ENCODE assay signal across 26 mouse cellular contexts in the genomic region with DNA sequence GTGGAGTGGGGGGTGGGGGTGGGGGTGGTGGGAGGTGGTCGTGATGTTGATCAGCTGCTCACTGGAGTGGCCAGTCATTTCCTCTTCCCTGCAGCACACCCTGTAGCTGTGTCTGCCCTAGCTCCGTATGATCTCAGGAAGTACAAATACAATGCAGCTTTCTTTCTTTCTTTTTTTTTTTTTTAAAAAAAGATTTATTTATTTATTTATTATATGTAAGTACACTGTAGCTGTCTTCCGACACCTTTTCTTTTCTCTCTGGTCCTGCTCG.
DNase-seq lines count a peak whose midpoint lies in the region; ATAC-seq lines count a peak whose summit lies in the region.
"Had no signal": no experiment of that assay in that cellular context is flagged by ENCODE, and none has a peak within 500 bp of the region (broad histone marks: within the 10 kb centered on the region; RNA-seq: fewer than 3 reads in every experiment).

No protein-coding gene starts in this region.

- no peaks in the 10 kb centered on the region for H3K4me1 ChIP-seq in kidney, embryonic 14.5 days (ENCODE audit: control insufficient read depth, insufficient read depth, low read length)
- H3K4me1 ChIP-seq in lung, embryonic 16.5 days (replicated peaks; ENCODE audit: control insufficient read depth, insufficient read depth, low read length): no peaks in the 10 kb centered on the region
- H3K4me1 ChIP-seq in embryonic facial prominence, embryonic 10.5 days: no peaks in the 10 kb centered on the region
- H3K4me1 ChIP-seq: forebrain, embryonic 15.5 days; heart, embryonic 13.5 days; kidney, embryonic 15.5 days had no signal

- H3K4me2 ChIP-seq in kidney, embryonic 14.5 days (replicated peaks; ENCODE audit: low read depth, low read length): no peak overlapping the region
- H3K4me2 ChIP-seq in lung, embryonic 16.5 days (ENCODE audit: low read depth, low read length): no peak overlapping the region
- H3K4me2 ChIP-seq: forebrain, embryonic 15.5 days; heart, embryonic 13.5 days; kidney, embryonic 15.5 days; midbrain, embryonic 11.5 days had no signal

- H3K9me3 ChIP-seq in kidney, embryonic 14.5 days (ENCODE audit: control insufficient read depth, low read length): no peaks in the 10 kb centered on the region
- no peaks in the 10 kb centered on the region for H3K9me3 ChIP-seq in lung, embryonic 16.5 days (ENCODE audit: control insufficient read depth, low read length)
- H3K9me3 ChIP-seq in embryonic facial prominence, embryonic 10.5 days: no peaks in the 10 kb centered on the region
- H3K9me3 ChIP-seq: forebrain, embryonic 15.5 days; heart, embryonic 13.5 days; kidney, embryonic 15.5 days had no signal

- WGBS in kidney, embryonic 14.5 days: 54% methylated on average over 4 of the region's 4 CpGs
- 47% methylated on average over 4 of the region's 4 CpGs for WGBS in lung, embryonic 16.5 days
- 53% methylated on average over 4 of the region's 4 CpGs for WGBS in embryonic facial prominence, embryonic 10.5 days

- H3K4me3 ChIP-seq in kidney, embryonic 14.5 days (ENCODE audit: low read length): no peak overlapping the region
- no peak overlapping the region for H3K4me3 ChIP-seq in lung, embryonic 16.5 days (ENCODE audit: low read length)
- H3K4me3 ChIP-seq in embryonic facial prominence, embryonic 10.5 days: no peak overlapping the region
- H3K4me3 ChIP-seq: forebrain, embryonic 15.5 days; gastrocnemius, adult 2 months; heart, adult 2 months; heart, embryonic 13.5 days; kidney, embryonic 15.5 days had no signal

- H3K36me3 ChIP-seq in kidney, embryonic 14.5 days (ENCODE audit: control insufficient read depth, insufficient read depth, low read length): no peaks in the 10 kb centered on the region
- H3K36me3 ChIP-seq in lung, embryonic 16.5 days (ENCODE audit: control insufficient read depth, insufficient read depth, low read length): no peaks in the 10 kb centered on the region
- no peaks in the 10 kb centered on the region for H3K36me3 ChIP-seq in embryonic facial prominence, embryonic 10.5 days (replicated peaks)
- H3K36me3 ChIP-seq: forebrain, embryonic 15.5 days; heart, embryonic 13.5 days; kidney, embryonic 15.5 days had no signal

- peak; percentile 46; the same call in 1 of the 2 replicates for ATAC-seq in kidney, embryonic 14.5 days (ENCODE audit: low FRiP score, low TSS enrichment)
- ATAC-seq in lung, embryonic 16.5 days (ENCODE audit: low read depth): peak; percentile 77; the same call in 1 of the 2 replicates
- ATAC-seq: forebrain, embryonic 15.5 days; intestine, embryonic 16.5 days; Patski had no signal

- H3K27ac ChIP-seq in kidney, embryonic 14.5 days (ENCODE audit: low read depth, low read length): no peak overlapping the region
- no peak overlapping the region for H3K27ac ChIP-seq in lung, embryonic 16.5 days (ENCODE audit: low read length)
- H3K27ac ChIP-seq in embryonic facial prominence, embryonic 10.5 days (replicated peaks): no peak overlapping the region
- H3K27ac ChIP-seq: forebrain, embryonic 15.5 days; gastrocnemius, adult 2 months; heart, adult 2 months; heart, embryonic 13.5 days; kidney, embryonic 15.5 days; liver, embryonic 14.5 days; macrophage had no signal

- H3K9ac ChIP-seq in kidney, embryonic 14.5 days (ENCODE audit: low read depth, low read length): no peak overlapping the region
- no peak overlapping the region for H3K9ac ChIP-seq in lung, embryonic 16.5 days (ENCODE audit: low read length)
- H3K9ac ChIP-seq: forebrain, embryonic 15.5 days; heart, embryonic 13.5 days; kidney, embryonic 15.5 days; liver, embryonic 14.5 days had no signal

- H3K27me3 ChIP-seq in kidney, embryonic 14.5 days (ENCODE audit: control insufficient read depth, insufficient read depth, low read length): no peaks in the 10 kb centered on the region
- H3K27me3 ChIP-seq in lung, embryonic 16.5 days (ENCODE audit: control insufficient read depth, insufficient read depth, low read depth, low read length): no peaks in the 10 kb centered on the region
- H3K27me3 ChIP-seq in embryonic facial prominence, embryonic 10.5 days (replicated peaks; ENCODE audit: low read depth, poor library complexity, severe bottlenecking): no peaks in the 10 kb centered on the region
- H3K27me3 ChIP-seq: forebrain, embryonic 15.5 days; heart, embryonic 13.5 days; kidney, embryonic 15.5 days had no signal

- DNase-seq in kidney, adult 18-20 months: no peak
- no peak for DNase-seq in lung, adult 18-20 months
- DNase-seq in ES-CJ7 (ENCODE audit: low read depth, low spot score): peak; percentile 1
- peak; percentile 7 for DNase-seq in embryonic facial prominence, embryonic 10.5 days (ENCODE audit: low spot score)
- DNase-seq in thymus, postnatal 25 days: no peak
- DNase-seq: adrenal gland, postnatal 10 days; B cell, adult 2 months; cerebellum, adult 8-10 months; cerebellum, postnatal 25 days; gastrocnemius, adult 2 months; gastrocnemius, postnatal 36 days; heart, adult 2 months; heart, postnatal 10 days; liver; thymus, adult 2 months; thymus, postnatal 4 days had no signal

Comparison
In these comparisons a context has a peak if more than half of its experiments do, and no peak if none do; other contexts are left out.
1. DNase-seq: peak in ES-CJ7 (single experiment) and embryonic facial prominence, embryonic 10.5 days (single experiment); none in kidney, adult 18-20 months (single experiment), lung, adult 18-20 months (0 of 2) and thymus, postnatal 25 days (single experiment).